Mouse (Mus musculus): ENCODE measurements around the gene Hnrnpd.

The Hnrnpd gene

GRCm38 (mm10) chr5:99978699-99979442, at the start of gene Hnrnpd, which contains the start of gene 4930524J08Rik:
Gene Hnrnpd, minus strand, starts transcription at chr5:99978938.
Gene 4930524J08Rik, plus strand, starts transcription at chr5:99979061.
- peak; percentile 84 to 86 for DNase-seq (ENCODE audit: low spot score in 2 of 2)

GRCm38 (mm10) chr5:100024868-100025267, 46.1 kb upstream of the Hnrnpd start:
- no peak for DNase-seq (ENCODE audit: low spot score in 2 of 2)

DNA sequence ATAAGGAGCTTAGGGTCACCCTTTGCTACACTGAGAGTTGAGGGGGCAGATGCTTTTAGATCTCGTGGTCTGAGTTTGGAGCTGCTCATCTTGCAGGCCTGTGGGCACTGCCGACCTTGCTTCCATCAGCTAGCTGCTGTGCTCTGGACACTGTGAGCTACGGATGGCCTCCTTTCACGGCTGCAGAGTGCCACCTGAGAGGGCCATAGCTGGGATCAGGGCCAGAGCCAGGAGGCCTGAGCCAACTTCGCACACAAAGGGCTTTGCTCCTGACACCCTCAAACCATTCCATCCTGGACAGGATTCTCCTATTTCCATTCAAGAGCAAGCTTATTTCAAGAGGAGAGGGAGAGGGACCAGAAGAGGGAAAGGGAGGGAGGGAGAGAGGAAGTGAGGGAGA, 45.7 kb upstream of the Hnrnpd start:
- DNase-seq (ENCODE audit: low spot score in 2 of 2): no peak

DNA sequence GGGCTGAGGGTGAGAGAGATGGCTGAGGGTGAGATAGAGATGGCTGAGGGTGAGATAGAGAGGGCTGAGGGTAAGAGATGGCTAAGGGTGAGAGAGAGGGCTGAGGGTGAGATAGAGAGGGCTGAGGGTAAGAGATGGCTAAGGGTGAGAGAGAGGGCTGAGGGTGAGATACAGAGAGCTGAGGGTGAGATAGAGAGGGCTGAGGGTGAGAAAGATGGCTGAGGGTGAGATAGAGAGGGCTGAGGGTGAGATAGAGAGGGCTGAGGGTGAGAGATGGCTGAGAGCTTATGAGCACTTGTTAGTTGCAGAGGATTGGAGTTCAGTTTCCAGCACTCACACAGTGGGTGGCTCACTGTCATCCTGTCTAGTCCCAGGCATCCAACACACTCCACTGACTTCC, 41.4 kb upstream of the Hnrnpd start:
- no peak for DNase-seq (ENCODE audit: low spot score in 2 of 2)

- DNase-seq (ENCODE audit: low spot score in 2 of 2): no peak
Measured at GRCm38 (mm10) chr5:100012599-100012998, 33.9 kb upstream of the Hnrnpd start.

DNA sequence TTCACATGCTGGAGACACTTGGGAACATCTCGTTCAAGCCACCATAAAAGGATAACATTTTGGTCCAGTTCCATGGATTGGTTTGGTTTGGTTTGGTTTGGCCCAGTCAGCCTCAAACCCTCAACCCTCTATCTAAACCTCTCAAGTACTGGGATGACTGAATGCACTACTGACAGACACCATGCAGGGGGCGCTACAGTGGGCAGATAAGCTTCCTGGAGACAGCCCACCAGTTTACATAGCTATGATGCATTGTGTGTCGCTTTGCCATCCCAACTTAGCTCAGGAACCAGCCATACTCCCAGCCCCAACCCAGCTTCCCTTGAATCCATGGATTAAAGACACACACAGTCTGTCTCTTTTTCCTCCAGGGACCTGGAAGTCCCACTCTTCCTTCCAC, 29.7 kb upstream of the Hnrnpd start:
- no peak for DNase-seq (ENCODE audit: low spot score in 2 of 2)

GRCm38 (mm10) chr5:100007040-100007375, 28.3 kb upstream of the Hnrnpd start:
- DNase-seq (ENCODE audit: low spot score in 2 of 2): peak in 1 of 2 experiments; percentile 18

DNA sequence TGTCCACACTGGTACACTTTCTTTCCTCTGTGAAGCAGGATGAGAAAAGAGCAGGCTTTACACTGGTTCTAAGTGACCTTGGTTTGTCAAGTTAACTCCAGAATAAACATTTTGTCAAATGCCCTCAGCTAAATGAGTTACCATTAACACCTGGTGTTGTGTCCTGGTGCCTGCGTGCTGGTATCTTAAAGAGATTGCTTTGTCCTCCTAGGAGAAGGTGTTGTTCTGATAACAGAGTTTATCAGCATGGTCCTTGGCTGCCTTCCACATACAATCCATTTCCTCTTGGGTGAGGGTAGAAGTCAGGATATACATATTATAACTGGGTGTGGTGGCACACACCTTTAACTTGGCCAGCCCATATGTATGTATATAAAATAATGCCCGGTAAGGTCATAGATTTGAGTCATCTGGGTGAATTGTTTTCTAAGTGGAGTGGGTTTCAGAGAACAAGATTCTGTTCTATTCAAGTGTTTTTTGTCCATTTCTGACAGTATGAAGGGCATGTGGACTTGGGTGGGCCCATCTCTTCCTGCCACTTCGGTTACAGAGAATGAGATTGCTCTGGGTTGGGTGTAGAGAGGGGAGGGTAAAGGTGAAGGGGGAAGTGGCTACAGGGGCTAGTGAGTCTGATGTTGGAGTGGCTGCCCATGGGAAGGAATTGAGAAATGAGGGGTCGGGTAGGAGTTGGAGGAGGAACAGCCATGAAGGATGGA, 27.7 kb upstream of the Hnrnpd start:
- DNase-seq (ENCODE audit: low spot score in 2 of 2): no peak

DNA sequence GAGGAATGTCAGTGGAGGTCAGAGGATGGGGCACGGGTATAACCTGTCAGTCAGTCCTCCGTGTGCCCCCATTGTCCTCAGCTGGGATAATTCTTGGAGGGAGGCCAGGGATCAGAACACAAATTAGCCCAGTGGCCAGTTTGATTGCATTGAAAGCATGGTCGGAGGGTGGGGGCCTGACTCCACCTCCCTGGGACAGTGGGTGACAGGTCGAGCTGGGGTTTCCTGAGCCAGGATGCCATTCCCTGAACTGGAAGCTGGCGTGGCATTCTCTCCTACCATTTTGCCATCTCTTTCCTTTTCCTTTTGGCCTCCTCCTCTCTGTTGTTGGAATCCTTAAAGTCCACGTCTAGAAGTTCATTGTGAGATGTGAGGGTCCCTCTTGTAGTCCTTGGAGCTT, 27.2 kb upstream of the Hnrnpd start:
- DNase-seq (ENCODE audit: low spot score in 2 of 2): no peak

DNA sequence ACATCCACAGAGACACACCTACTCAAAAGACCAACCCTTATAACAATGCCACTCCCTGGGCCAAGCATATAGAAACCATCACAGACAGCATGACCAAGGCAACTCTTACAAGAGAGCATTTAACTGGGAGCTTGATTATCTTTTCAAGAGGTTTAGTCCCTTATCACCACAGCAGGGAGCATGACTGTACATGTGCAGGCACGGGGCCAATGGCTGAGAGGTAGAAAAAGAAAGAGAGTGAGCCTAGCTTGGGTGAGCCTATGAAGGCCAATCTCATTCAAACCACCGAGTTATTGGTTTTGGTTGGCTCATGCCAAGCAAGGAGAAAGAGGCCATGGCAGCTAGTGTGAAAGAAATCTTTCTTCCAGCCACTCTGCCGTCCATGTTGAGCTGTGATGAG, 26.7 kb upstream of the Hnrnpd start:
- DNase-seq (ENCODE audit: low spot score in 2 of 2): no peak

DNA sequence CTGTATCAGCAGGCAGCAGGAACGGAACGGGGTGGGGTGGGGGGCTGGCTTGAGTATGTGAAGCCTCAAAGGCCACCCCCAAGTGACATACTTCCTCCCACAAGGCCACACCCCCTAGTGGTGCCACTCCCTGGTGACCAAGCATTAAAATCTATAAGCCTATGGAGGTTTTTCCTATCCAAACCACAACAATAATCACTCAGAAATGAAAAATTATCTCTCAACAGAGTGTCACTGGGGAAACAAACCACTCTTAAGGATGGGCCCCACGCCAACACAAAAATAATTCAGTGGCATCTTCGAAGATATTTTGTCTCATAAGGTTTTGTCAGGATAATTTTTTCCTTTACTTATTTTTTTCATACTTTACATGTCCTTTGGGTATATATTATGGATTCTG, 25.2 kb upstream of the Hnrnpd start:
- no peak for DNase-seq (ENCODE audit: low spot score in 2 of 2)

GRCm38 (mm10) chr5:100000500-100000899, 21.8 kb upstream of the Hnrnpd start:
- no peak for DNase-seq (ENCODE audit: low spot score in 2 of 2)

- no peak for DNase-seq (ENCODE audit: low spot score in 2 of 2)
Measured at GRCm38 (mm10) chr5:100000048-100000447, 21.3 kb upstream of the Hnrnpd start.

DNA sequence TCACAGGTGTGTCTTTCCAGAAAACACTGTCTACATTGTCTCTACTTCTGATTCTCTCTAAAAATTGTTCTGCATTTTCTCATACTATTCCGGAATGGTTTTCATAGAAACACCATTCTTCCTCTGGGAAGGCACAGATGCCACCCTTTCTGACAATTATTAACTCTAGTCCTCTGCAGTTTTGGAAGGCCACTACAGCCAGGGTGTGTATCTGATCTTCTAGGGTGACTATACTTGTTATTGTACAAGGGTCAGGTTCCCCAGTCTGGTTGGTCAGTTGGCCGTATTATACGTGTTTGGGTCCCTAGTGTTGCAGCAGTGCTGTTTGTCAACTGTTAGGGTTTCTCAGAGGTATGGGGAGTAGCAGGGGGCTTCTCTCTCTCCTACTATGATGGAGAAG, 15.9 kb upstream of the Hnrnpd start:
- no peak for DNase-seq (ENCODE audit: low spot score in 2 of 2)

DNA sequence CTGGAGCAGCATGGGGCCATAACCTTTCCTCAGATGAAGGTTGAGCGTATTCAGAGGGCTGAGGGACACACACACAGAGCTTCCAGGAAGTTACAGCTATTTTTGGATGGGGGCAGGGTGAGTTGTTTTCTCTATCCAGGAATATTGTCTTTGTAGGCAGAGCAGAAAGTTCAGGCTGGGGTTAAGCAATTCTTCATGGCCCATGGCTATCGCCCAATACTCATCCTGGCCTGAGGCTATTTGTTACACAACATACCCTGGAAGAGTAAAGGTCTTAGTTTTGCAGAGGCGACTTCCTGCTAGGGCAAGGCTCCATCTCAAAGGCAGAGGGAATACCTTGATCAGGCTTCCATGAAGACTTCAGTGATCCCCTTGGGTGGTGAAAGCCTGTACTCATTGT, 15.4 kb upstream of the Hnrnpd start:
- DNase-seq (ENCODE audit: low spot score in 2 of 2): no peak

- DNase-seq (ENCODE audit: low spot score in 2 of 2): no peak
Measured at GRCm38 (mm10) chr5:99983452-99984061, 4.8 kb upstream of the Hnrnpd start.

DNA sequence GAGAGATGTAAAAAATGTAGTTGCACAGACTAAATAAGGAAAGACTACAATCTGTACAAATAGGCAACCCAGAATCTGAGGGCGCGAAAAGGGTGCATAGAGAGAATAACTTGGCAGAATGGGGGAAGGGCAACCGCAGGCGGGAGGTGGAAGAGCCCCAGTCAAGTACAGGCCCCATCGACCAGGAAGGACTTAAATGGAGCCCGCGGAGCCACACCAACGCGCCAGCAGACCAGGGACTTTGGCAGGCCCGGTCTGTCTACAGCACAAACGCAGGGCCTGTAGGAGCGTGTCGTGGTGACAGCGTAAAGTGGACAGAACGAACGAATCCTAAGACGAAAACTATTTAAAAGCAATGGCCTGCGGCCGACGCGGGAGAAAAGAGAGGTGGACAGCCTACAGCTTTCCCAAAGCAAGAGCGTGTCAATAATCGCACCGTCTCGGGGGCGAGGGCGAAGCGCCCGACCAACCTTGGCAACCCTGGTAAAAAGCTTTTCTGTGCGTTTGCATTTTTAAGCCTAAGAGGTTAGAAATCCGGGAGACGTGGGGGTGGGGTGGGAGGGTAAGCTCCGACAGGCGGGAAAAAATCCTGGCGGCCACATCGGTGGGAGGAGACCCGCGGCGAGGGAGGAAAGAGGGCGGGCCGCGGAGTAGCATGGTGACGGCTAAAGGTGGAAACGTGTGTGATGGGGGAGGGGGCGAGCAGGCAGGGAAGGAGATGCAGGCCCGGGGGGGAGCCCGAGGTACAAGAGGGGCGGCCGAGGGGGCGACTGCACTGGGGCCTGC, 1.0 kb downstream of the Hnrnpd start:
- DNase-seq (ENCODE audit: low spot score in 2 of 2): peak; percentile 70

GRCm38 (mm10) chr5:99976334-99976955, 2.3 kb downstream of the Hnrnpd start:
- no peak for DNase-seq (ENCODE audit: low spot score in 2 of 2)

DNA sequence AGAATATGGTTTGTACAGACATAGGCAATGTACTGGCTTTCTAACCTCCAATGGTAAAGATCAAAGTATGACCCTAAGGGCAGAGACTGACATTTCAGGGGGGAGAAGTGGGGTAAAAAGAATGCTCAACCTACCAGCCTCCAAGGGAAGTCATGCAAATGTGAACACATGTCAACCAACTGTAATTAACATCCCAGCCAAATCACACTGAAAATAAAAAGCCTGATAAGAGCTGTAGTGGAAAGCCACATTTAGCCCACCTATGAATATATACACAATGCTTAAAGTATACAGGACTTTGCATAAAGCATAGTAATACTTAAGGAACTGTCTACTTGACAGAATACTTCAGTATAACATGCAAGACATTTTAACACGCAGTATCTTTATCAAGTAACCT, 3.0 kb downstream of the Hnrnpd start:
- DNase-seq (ENCODE audit: low spot score in 2 of 2): no peak

GRCm38 (mm10) chr5:99975061-99975460, 3.7 kb downstream of the Hnrnpd start:
- no peak for DNase-seq (ENCODE audit: low spot score in 2 of 2)

DNA sequence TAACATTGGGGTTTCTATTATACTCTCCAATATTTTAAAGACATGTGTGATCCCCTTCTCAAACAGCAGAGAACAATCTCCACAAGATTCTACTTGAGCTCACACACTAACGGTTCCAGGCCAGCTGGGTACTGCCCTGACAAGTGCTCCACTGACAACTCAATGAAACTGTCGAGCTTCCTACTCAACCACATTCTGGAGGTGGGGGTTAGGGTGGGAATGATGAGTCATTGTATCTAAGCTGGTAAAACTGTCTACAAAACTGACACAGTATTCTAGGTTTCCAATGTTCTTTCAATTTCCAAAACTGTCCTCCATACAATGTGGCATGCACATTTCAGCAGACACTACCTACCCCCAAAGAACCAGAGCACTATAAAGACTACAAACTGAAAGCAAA, 4.8 kb downstream of the Hnrnpd start:
- no peak for DNase-seq (ENCODE audit: low spot score in 2 of 2)

DNA sequence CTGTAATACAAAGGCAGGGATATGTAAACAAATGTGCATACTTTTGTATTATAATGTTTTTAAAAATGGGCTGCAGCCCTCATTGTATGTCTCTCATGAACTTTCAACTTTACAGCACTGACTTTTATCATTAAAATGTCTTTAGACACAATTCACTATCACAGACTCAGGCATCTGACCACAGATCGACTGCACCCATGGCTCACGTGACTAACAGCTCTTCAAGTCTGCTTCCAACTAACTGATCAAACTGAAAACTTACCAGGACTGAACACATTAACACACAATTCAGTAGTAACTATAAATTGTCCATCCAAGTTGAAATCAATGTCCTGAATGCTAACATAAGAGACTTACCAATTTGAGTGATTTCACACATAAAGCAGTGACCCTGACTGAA, 18.8 kb downstream of the Hnrnpd start:
- no peak for DNase-seq (ENCODE audit: low spot score in 2 of 2)

Measured in thymus, postnatal 10 days (tissue).